Mouse (Mus musculus) brain, embryonic 14.5 days (tissue): Measurements from ENCODE around the gene Tgm6.

Experiments
- CTCF ChIP-seq: fragments of 200-500 bp; IDR thresholded peaks from 2 replicates; pipeline ENCODE4 v1.5.1; 2012; ENCODE audit warnings: inconsistent platforms, mild to moderate bottlenecking, moderate library complexity, borderline replicate concordance; ENCODE audit not compliant: insufficient read depth, insufficient read length; ENCODE audit errors: extremely low read depth
- POLR2A ChIP-seq: fragments of 200-500 bp; IDR thresholded peaks from 2 replicates; pipeline ENCODE4 v1.6.1; 2012; ENCODE audit warnings: mild to moderate bottlenecking, inconsistent platforms, borderline replicate concordance; ENCODE audit not compliant: poor library complexity, insufficient read depth, insufficient read length, severe bottlenecking; ENCODE audit errors: extremely low read depth

GRCm38 (mm10) chr2:130166311-130167214 is 54.3 kb downstream of the Tgm6 start:
- TF ChIP-seq CTCF (peak; percentile 67; the same call in 1 of the 2 replicates), POLR2A (no peak)
